Mouse (Mus musculus) limb, embryonic 13.5 days (tissue): Measurements from ENCODE around the gene Psg20. TPM values are rescaled to one million over a fixed set of nuclear protein-coding genes. Genes with fewer than 3 reads are reported as not detected.
"Not testable (repeated sequence)": the region's sequence is repeated elsewhere in the genome, so short reads cannot be mapped to it uniquely, and the experiment has no call there.

Experiments used
- ATAC-seq: fragments of 200-750 bp; cut with Nextera tagmentation; 2 replicates; pipeline ENCODE4 v1.8.0; 2017; ENCODE audit warnings: low read depth, moderate number of reproducible peaks, moderate TSS enrichment; ENCODE audit not compliant: low FRiP score
- H3K27ac ChIP-seq: fragments of 300-500 bp; sonication (generic); 2 replicates; pipeline ENCODE4 v1.5.1; 2015; ENCODE audit warnings: inconsistent platforms, mild to moderate bottlenecking, moderate library complexity
- H3K27me3 ChIP-seq: fragments of 300-500 bp; sonication (generic); 2 replicates; pipeline ENCODE4 v1.6.1; 2015; ENCODE audit warnings: mild to moderate bottlenecking, inconsistent platforms
- H3K36me3 ChIP-seq: fragments of 300-500 bp; sonication (generic); 2 replicates; pipeline ENCODE4 v1.6.1; 2015; ENCODE audit warnings: inconsistent platforms, mild to moderate bottlenecking, moderate library complexity
- H3K4me1 ChIP-seq: fragments of 300-500 bp; sonication (generic); 2 replicates; pipeline ENCODE4 v1.6.1; 2015; ENCODE audit warnings: inconsistent platforms
- H3K4me2 ChIP-seq: fragments of 300-500 bp; sonication (generic); replicated peaks from 2 replicates; pipeline ENCODE4 v1.6.1; 2015; ENCODE audit warnings: inconsistent platforms, mild to moderate bottlenecking, moderate library complexity
- H3K4me3 ChIP-seq: fragments of 300-500 bp; sonication (generic); 2 replicates; pipeline ENCODE4 v1.5.1; 2015; ENCODE audit warnings: moderate library complexity, mild to moderate bottlenecking, inconsistent platforms
- H3K9ac ChIP-seq: fragments of 300-500 bp; sonication (generic); 2 replicates; pipeline ENCODE4 v1.6.1; 2015; ENCODE audit warnings: mild to moderate bottlenecking, inconsistent platforms
- H3K9me3 ChIP-seq: fragments of 300-500 bp; sonication (generic); 2 replicates; pipeline ENCODE4 v1.6.1; 2016; ENCODE audit warnings: inconsistent platforms
- WGBS: fragments of 180-500 bp; shearing (Covaris S2); methylation state at CpG from one replicate; pipeline ENCODE4 v1.1.7; 2015; 5-methylcytosine and 5-hydroxymethylcytosine counted together
- polyA plus RNA-seq: library from polyadenylated mRNA; unstranded; fragments of >200 nt; fragmentation: Nextera tagmentation; extraction: Ambion mirVana; gene quantifications from 2 replicates; pipeline ENCODE4 v1.2.1, GENCODE M21; 2015

Gene Psg20
- polyA plus RNA-seq, result not detected in 2 replicates

- 68% methylated on average over 2 of the region's 2 CpGs for WGBS
- no peak within 1 kb of the TSS for H3K4me3 ChIP-seq
- no peak within 1 kb of the TSS for H3K9ac ChIP-seq
- no peak within 1 kb of the TSS for H3K27ac ChIP-seq
- no peak for ATAC-seq
- H3K27me3 ChIP-seq, result no peaks in the 10 kb centered on the region
- H3K9me3 ChIP-seq, result 0 out of 2 replicates have a peak, but pooled peaks cover 4% of the 10 kb centered on the region
- H3K4me2 ChIP-seq, result no peak within 1 kb of the TSS
- H3K4me1 ChIP-seq, result no peaks in the 10 kb centered on the region
- no peaks in the 10 kb centered on the region for H3K36me3 ChIP-seq
These were observed at the start of gene Psg20 for GRCm38 (mm10) chr7:18686085-18686484. Psg20 (minus strand) TSS chr7:18686185.

- Histone ChIP-seq H3K27me3 (no peaks in the 10 kb centered on the region), H3K4me3 (no peak overlapping the region), H3K4me1 (no peaks in the 10 kb centered on the region), H3K27ac (no peak overlapping the region), H3K4me2 (no peak overlapping the region), H3K9ac (no peak overlapping the region), H3K36me3 (no peaks in the 10 kb centered on the region), H3K9me3 (no peaks in the 10 kb centered on the region)
- ATAC-seq, result no peak
- 88% methylated on average over 1 of the region's 1 CpGs for WGBS
These were observed 48.5 kb upstream of the Psg20 start for GRCm38 (mm10) chr7:18734451-18734850.

- Histone ChIP-seq H3K9me3 (no peaks in the 10 kb centered on the region), H3K9ac (no peak overlapping the region), H3K4me1 (no peaks in the 10 kb centered on the region), H3K4me3 (no peak overlapping the region), H3K36me3 (no peaks in the 10 kb centered on the region), H3K4me2 (no peak overlapping the region), H3K27me3 (no peaks in the 10 kb centered on the region), H3K27ac (no peak overlapping the region)
- no peak for ATAC-seq
These were observed 47.1 kb upstream of the Psg20 start for GRCm38 (mm10) chr7:18733111-18733510.

GRCm38 (mm10) chr7:18728391-18728790, 42.4 kb upstream of the Psg20 start:
- H3K4me1 ChIP-seq, result no peaks in the 10 kb centered on the region
- 86% methylated on average over 1 of the region's 1 CpGs for WGBS

GRCm38 (mm10) chr7:18725931-18726330, 39.9 kb upstream of the Psg20 start:
- not testable (repeated sequence) for H3K4me3 ChIP-seq, H3K27me3 ChIP-seq, H3K4me2 ChIP-seq, H3K9ac ChIP-seq, H3K27ac ChIP-seq, H3K36me3 ChIP-seq, H3K9me3 ChIP-seq, H3K4me1 ChIP-seq, ATAC-seq

More at GRCm38 (mm10) chr7:18728391-18728790, 42.4 kb upstream of the Psg20 start:
- no peaks in the 10 kb centered on the region for H3K9me3 ChIP-seq
- no peak overlapping the region for H3K27ac ChIP-seq
- ATAC-seq, result no peak
- no peaks in the 10 kb centered on the region for H3K36me3 ChIP-seq
- H3K4me3 ChIP-seq, result no peak overlapping the region
- no peaks in the 10 kb centered on the region for H3K27me3 ChIP-seq
- no peak overlapping the region for H3K9ac ChIP-seq
- no peak overlapping the region for H3K4me2 ChIP-seq

- ATAC-seq, result no peak
- WGBS, result 77% methylated on average over 6 of the region's 6 CpGs
These were observed 38.0 kb upstream of the Psg20 start for GRCm38 (mm10) chr7:18724001-18724400.

GRCm38 (mm10) chr7:18717790-18718189, 31.8 kb upstream of the Psg20 start, which contains the start of gene Psg22:
Psg22 (plus strand) TSS chr7:18718090.
- 49% methylated on average over 2 of the region's 2 CpGs for WGBS
- ATAC-seq, result no peak

More at GRCm38 (mm10) chr7:18724001-18724400, 38.0 kb upstream of the Psg20 start:
- H3K9me3 ChIP-seq, result no peaks in the 10 kb centered on the region
- H3K36me3 ChIP-seq, result no peaks in the 10 kb centered on the region
- H3K9ac ChIP-seq, result no peak overlapping the region
- no peak overlapping the region for H3K27ac ChIP-seq
- H3K27me3 ChIP-seq, result no peaks in the 10 kb centered on the region
- no peaks in the 10 kb centered on the region for H3K4me1 ChIP-seq
- H3K4me3 ChIP-seq, result no peak overlapping the region
- no peak overlapping the region for H3K4me2 ChIP-seq

GRCm38 (mm10) chr7:18715546-18715945, 29.6 kb upstream of the Psg20 start:
- ATAC-seq, result no peak
- Histone ChIP-seq H3K9ac (no peak overlapping the region), H3K4me1 (no peaks in the 10 kb centered on the region), H3K4me2 (no peak overlapping the region), H3K4me3 (no peak overlapping the region), H3K27me3 (no peaks in the 10 kb centered on the region), H3K36me3 (no peaks in the 10 kb centered on the region), H3K9me3 (no peaks in the 10 kb centered on the region), H3K27ac (no peak overlapping the region)
- 81% methylated on average over 4 of the region's 4 CpGs for WGBS

More at GRCm38 (mm10) chr7:18717790-18718189, 31.8 kb upstream of the Psg20 start, which contains the start of gene Psg22:
- Histone ChIP-seq H3K4me2 (no peak within 1 kb of the TSS), H3K27me3 (no peaks in the 10 kb centered on the region), H3K36me3 (no peaks in the 10 kb centered on the region), H3K27ac (no peak within 1 kb of the TSS), H3K4me1 (no peaks in the 10 kb centered on the region), H3K9ac (no peak within 1 kb of the TSS), H3K9me3 (no peaks in the 10 kb centered on the region), H3K4me3 (no peak within 1 kb of the TSS)

- Histone ChIP-seq H3K4me3 (no peak overlapping the region), H3K9me3 (no peaks in the 10 kb centered on the region), H3K4me2 (no peak overlapping the region), H3K27ac (no peak overlapping the region), H3K9ac (no peak overlapping the region), H3K4me1 (no peaks in the 10 kb centered on the region), H3K27me3 (no peaks in the 10 kb centered on the region), H3K36me3 (no peaks in the 10 kb centered on the region)
- ATAC-seq, result no peak
- 74% methylated on average over 1 of the region's 1 CpGs for WGBS
These were observed 24.9 kb upstream of the Psg20 start for GRCm38 (mm10) chr7:18710846-18711245.

GRCm38 (mm10) chr7:18710331-18710730, 24.3 kb upstream of the Psg20 start:
- ATAC-seq, result not testable (repeated sequence)
- 82% methylated on average over 4 of the region's 4 CpGs for WGBS

GRCm38 (mm10) chr7:18685586-18685985, 399 bp downstream of the Psg20 start:
- H3K27ac ChIP-seq, result no peak overlapping the region
- H3K9ac ChIP-seq, result no peak overlapping the region
- ATAC-seq, result no peak
- no peak overlapping the region for H3K4me3 ChIP-seq
- H3K9me3 ChIP-seq, result 0 out of 2 replicates have a peak, but pooled peaks cover 4% of the 10 kb centered on the region
- no peaks in the 10 kb centered on the region for H3K36me3 ChIP-seq
- no peak overlapping the region for H3K4me2 ChIP-seq
- no peaks in the 10 kb centered on the region for H3K27me3 ChIP-seq
- H3K4me1 ChIP-seq, result no peaks in the 10 kb centered on the region

More at GRCm38 (mm10) chr7:18710331-18710730, 24.3 kb upstream of the Psg20 start:
- not testable (repeated sequence) for H3K36me3 ChIP-seq, H3K4me3 ChIP-seq, H3K4me1 ChIP-seq, H3K27ac ChIP-seq, H3K27me3 ChIP-seq, H3K9me3 ChIP-seq, H3K4me2 ChIP-seq, H3K9ac ChIP-seq

- Histone ChIP-seq H3K36me3 (no peaks in the 10 kb centered on the region), H3K4me2 (no peak overlapping the region), H3K9ac (no peak overlapping the region), H3K27ac (no peak overlapping the region), H3K9me3 (no peaks in the 10 kb centered on the region), H3K4me3 (no peak overlapping the region), H3K4me1 (no peaks in the 10 kb centered on the region), H3K27me3 (no peaks in the 10 kb centered on the region)
- ATAC-seq, result no peak
- WGBS, result 55% methylated on average over 2 of the region's 2 CpGs
These were observed 6.2 kb downstream of the Psg20 start for GRCm38 (mm10) chr7:18679772-18680171.

GRCm38 (mm10) chr7:18656625-18657024, 29.4 kb downstream of the Psg20 start, which contains the start of gene Psg21:
Psg21 (minus strand) TSS chr7:18656725.
- ATAC-seq, H3K4me2 ChIP-seq, H3K9ac ChIP-seq, H3K4me1 ChIP-seq, H3K9me3 ChIP-seq, H3K36me3 ChIP-seq, H3K27ac ChIP-seq, H3K27me3 ChIP-seq, H3K4me3 ChIP-seq: not testable (repeated sequence)
- WGBS, result 51% methylated on average over 2 of the region's 2 CpGs
